Mouse (Mus musculus) ovary, postnatal 14 days (tissue): ENCODE measurements around the gene Crip1.
"Not testable (repeated sequence)": the region's sequence is repeated elsewhere in the genome, so short reads cannot be mapped to it uniquely, and the experiment has no call there.

Experiments
- DNase-seq: peaks from one replicate; pipeline ENCODE4 v3.0.0; 2022; ENCODE audit warnings: low spot score

The Crip1 gene

GRCm38 (mm10) chr12:113185442-113186291, 39.6 kb downstream of the Crip1 start, which contains the start of gene Tmem121:
Tmem121 (plus strand) TSS chr12:113185930.
- DNase-seq: peak; percentile 19

GRCm38 (mm10) chr12:113186326-113187010, 40.4 kb downstream of the Crip1 start:
- no peak for DNase-seq

GRCm38 (mm10) chr12:113187011-113187375, 40.9 kb downstream of the Crip1 start:
- no peak for DNase-seq

GRCm38 (mm10) chr12:113187584-113188295, 41.6 kb downstream of the Crip1 start:
- DNase-seq: peak; percentile 70

- no peak for DNase-seq
Observed at GRCm38 (mm10) chr12:113188349-113189055, 42.4 kb downstream of the Crip1 start.

GRCm38 (mm10) chr12:113193423-113193822, 47.3 kb downstream of the Crip1 start:
- no peak for DNase-seq

GRCm38 (mm10) chr12:113199132-113199531, 53.0 kb downstream of the Crip1 start:
- not testable (repeated sequence) for DNase-seq

GRCm38 (mm10) chr12:113201301-113201700, 55.2 kb downstream of the Crip1 start:
- no peak for DNase-seq

GRCm38 (mm10) chr12:113202008-113202407, 55.9 kb downstream of the Crip1 start:
- no peak for DNase-seq
